Mouse (Mus musculus) liver, embryonic 16.5 days (tissue): ENCODE data around the gene Diras1. TPM values are rescaled to one million over a fixed set of nuclear protein-coding genes. Genes with fewer than 3 reads are reported as not detected.

Source experiments
- ATAC-seq: fragments of 200-750 bp; cut with Nextera tagmentation; 2 replicates; pipeline ENCODE4 v1.8.0; 2017; ENCODE audit warnings: low read depth, mild to moderate bottlenecking, moderate number of reproducible peaks, moderate library complexity
- H3K27ac ChIP-seq: fragments of 300-500 bp; sonication (generic); 2 replicates; pipeline ENCODE4 v1.5.1; 2014; ENCODE audit warnings: mild to moderate bottlenecking, low read length
- H3K27me3 ChIP-seq: fragments of 300-500 bp; sonication (generic); 2 replicates; pipeline ENCODE4 v1.6.1; 2014; ENCODE audit warnings: low read depth, low read length, mixed read lengths; ENCODE audit not compliant: control insufficient read depth, insufficient read depth
- H3K36me3 ChIP-seq: fragments of 300-500 bp; sonication (generic); 2 replicates; pipeline ENCODE4 v1.6.1; 2014; ENCODE audit warnings: mild to moderate bottlenecking; ENCODE audit not compliant: control insufficient read depth, insufficient read depth
- H3K4me1 ChIP-seq: fragments of 300-500 bp; sonication (generic); 2 replicates; pipeline ENCODE4 v1.6.1; 2014; ENCODE audit warnings: low read depth, low read length, mixed read lengths; ENCODE audit not compliant: control insufficient read depth
- H3K4me2 ChIP-seq: fragments of 300-500 bp; sonication (generic); 2 replicates; pipeline ENCODE4 v1.6.1; 2014; ENCODE audit warnings: low read depth, low read length, mixed read lengths
- H3K4me3 ChIP-seq: fragments of 300-500 bp; sonication (generic); 2 replicates; pipeline ENCODE4 v1.5.1; 2014; ENCODE audit warnings: low read depth, mild to moderate bottlenecking, low read length
- H3K9ac ChIP-seq: fragments of 300-500 bp; sonication (generic); 2 replicates; pipeline ENCODE4 v1.6.1; 2014; ENCODE audit warnings: low read depth, low read length
- H3K9me3 ChIP-seq: fragments of 300-500 bp; sonication (generic); replicated peaks from 2 replicates; pipeline ENCODE4 v1.6.1; 2016; ENCODE audit warnings: low read length; ENCODE audit not compliant: control insufficient read depth
- WGBS: fragments of 180-500 bp; shearing (Covaris S2); extraction: QIAGEN DNeasy Blood & Tissue Kit; methylation state at CpG from one replicate; pipeline ENCODE4 v1.1.7; 2014; ENCODE audit not compliant: insufficient replicate concordance; 5-methylcytosine and 5-hydroxymethylcytosine counted together
- polyA plus RNA-seq: library from polyadenylated mRNA; unstranded; fragments of >200 nt; fragmentation: Nextera tagmentation; extraction: Ambion mirVana; gene quantifications from 2 replicates; pipeline ENCODE4 v1.2.1, GENCODE M21; 2015

Gene Diras1
- polyA plus RNA-seq, 1 experiment from 2014 or later = not detected

GRCm38 (mm10) chr10:81036988-81037580 is 11.6 kb upstream of the Diras1 start, which contains the start of gene Slc39a3:
Gene Slc39a3 (minus strand): TSS chr10:81037426.
- H3K27ac ChIP-seq = peak within 1 kb of the TSS; percentile 73
- WGBS = under 1% methylated on average over 35 of the region's 35 CpGs
- peak within 1 kb of the TSS; percentile 76 for H3K4me3 ChIP-seq
- H3K9ac ChIP-seq = peak within 1 kb of the TSS; percentile 75
- H3K4me1 ChIP-seq = peaks cover 8% of the 10 kb centered on the region
- peak; percentile 98 for ATAC-seq
- H3K27me3 ChIP-seq = no peaks in the 10 kb centered on the region
- peak within 1 kb of the TSS; percentile 77 for H3K4me2 ChIP-seq
- H3K36me3 ChIP-seq = no peaks in the 10 kb centered on the region
- H3K9me3 ChIP-seq = no peaks in the 10 kb centered on the region

GRCm38 (mm10) chr10:81036251-81036650 is 10.8 kb upstream of the Diras1 start:
- no peak for ATAC-seq
- Histone ChIP-seq H3K4me2 (no peak overlapping the region), H3K4me1 (peaks cover 8% of the 10 kb centered on the region), H3K36me3 (no peaks in the 10 kb centered on the region), H3K9ac (no peak overlapping the region), H3K9me3 (no peaks in the 10 kb centered on the region), H3K27me3 (no peaks in the 10 kb centered on the region), H3K27ac (no peak overlapping the region), H3K4me3 (no peak overlapping the region)
- 68% methylated on average over 7 of the region's 7 CpGs for WGBS

DNA sequence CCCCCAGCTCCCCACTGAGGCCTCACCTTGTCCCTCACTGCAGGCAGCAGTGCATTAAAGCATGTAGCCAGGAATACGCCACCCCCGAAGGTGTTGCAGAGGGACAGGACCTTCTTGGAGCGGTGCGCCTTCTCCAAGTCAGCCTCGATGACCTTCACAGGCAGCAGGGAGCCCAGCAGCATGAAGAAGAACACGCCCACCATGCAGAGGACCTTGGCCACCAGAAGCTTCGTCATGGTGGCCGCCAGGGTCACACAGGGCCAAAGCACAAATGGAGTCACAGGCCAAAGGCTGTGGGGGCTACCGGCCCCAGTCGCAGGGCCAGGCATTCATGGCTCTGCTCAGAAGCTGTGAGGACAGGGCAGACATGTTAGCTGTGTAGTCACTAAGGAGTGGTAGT is 8.1 kb upstream of the Diras1 start:
- no peak overlapping the region for H3K4me3 ChIP-seq
- no peaks in the 10 kb centered on the region for H3K36me3 ChIP-seq
- no peak overlapping the region for H3K9ac ChIP-seq
- H3K9me3 ChIP-seq = no peaks in the 10 kb centered on the region
- no peak overlapping the region for H3K27ac ChIP-seq
- no peaks in the 10 kb centered on the region for H3K27me3 ChIP-seq
- no peak overlapping the region for H3K4me2 ChIP-seq
- H3K4me1 ChIP-seq = peaks cover 8% of the 10 kb centered on the region
- 70% methylated on average over 10 of the region's 10 CpGs for WGBS
- no peak for ATAC-seq

- H3K4me1 ChIP-seq = no peaks in the 10 kb centered on the region; the same call in 1 of the 2 replicates
- no peak overlapping the region for H3K9ac ChIP-seq
- H3K27ac ChIP-seq = no peak overlapping the region
- no peaks in the 10 kb centered on the region for H3K9me3 ChIP-seq
- WGBS = 66% methylated on average over 10 of the region's 10 CpGs
- ATAC-seq = no peak
- no peak overlapping the region for H3K4me2 ChIP-seq
- H3K36me3 ChIP-seq = no peaks in the 10 kb centered on the region
- peaks cover 19% of the 10 kb centered on the region for H3K27me3 ChIP-seq
- no peak overlapping the region for H3K4me3 ChIP-seq
These were observed 3.6 kb upstream of the Diras1 start for GRCm38 (mm10) chr10:81029031-81029430.

GRCm38 (mm10) chr10:81028219-81028618 is 2.8 kb upstream of the Diras1 start:
- no peak overlapping the region for H3K4me2 ChIP-seq
- no peak overlapping the region for H3K27ac ChIP-seq
- H3K9ac ChIP-seq = no peak overlapping the region
- no peaks in the 10 kb centered on the region; the same call in 1 of the 2 replicates for H3K4me1 ChIP-seq
- H3K4me3 ChIP-seq = no peak overlapping the region
- peaks cover 24% of the 10 kb centered on the region for H3K27me3 ChIP-seq
- ATAC-seq = no peak
- H3K9me3 ChIP-seq = no peaks in the 10 kb centered on the region
- no peaks in the 10 kb centered on the region for H3K36me3 ChIP-seq

- no peak overlapping the region for H3K4me2 ChIP-seq
- no peak overlapping the region for H3K4me3 ChIP-seq
- ATAC-seq = no peak
- no peaks in the 10 kb centered on the region for H3K9me3 ChIP-seq
- 42% methylated on average over 4 of the region's 4 CpGs for WGBS
- H3K9ac ChIP-seq = no peak overlapping the region
- no peaks in the 10 kb centered on the region for H3K36me3 ChIP-seq
- no peak overlapping the region for H3K27ac ChIP-seq
- H3K4me1 ChIP-seq = no peaks in the 10 kb centered on the region; the same call in 1 of the 2 replicates
- peaks cover 29% of the 10 kb centered on the region for H3K27me3 ChIP-seq
These were observed 1.9 kb upstream of the Diras1 start for GRCm38 (mm10) chr10:81027331-81027730.

GRCm38 (mm10) chr10:81026857-81027256 is 1.4 kb upstream of the Diras1 start:
- H3K4me2 ChIP-seq = no peak overlapping the region
- no peaks in the 10 kb centered on the region; the same call in 1 of the 2 replicates for H3K4me1 ChIP-seq
- no peak overlapping the region for H3K27ac ChIP-seq
- no peak overlapping the region for H3K4me3 ChIP-seq
- no peak overlapping the region for H3K9ac ChIP-seq
- ATAC-seq = no peak
- no peaks in the 10 kb centered on the region for H3K36me3 ChIP-seq
- no peaks in the 10 kb centered on the region for H3K9me3 ChIP-seq
- WGBS = 80% methylated on average over 5 of the region's 5 CpGs
- H3K27me3 ChIP-seq = peaks cover 34% of the 10 kb centered on the region

DNA sequence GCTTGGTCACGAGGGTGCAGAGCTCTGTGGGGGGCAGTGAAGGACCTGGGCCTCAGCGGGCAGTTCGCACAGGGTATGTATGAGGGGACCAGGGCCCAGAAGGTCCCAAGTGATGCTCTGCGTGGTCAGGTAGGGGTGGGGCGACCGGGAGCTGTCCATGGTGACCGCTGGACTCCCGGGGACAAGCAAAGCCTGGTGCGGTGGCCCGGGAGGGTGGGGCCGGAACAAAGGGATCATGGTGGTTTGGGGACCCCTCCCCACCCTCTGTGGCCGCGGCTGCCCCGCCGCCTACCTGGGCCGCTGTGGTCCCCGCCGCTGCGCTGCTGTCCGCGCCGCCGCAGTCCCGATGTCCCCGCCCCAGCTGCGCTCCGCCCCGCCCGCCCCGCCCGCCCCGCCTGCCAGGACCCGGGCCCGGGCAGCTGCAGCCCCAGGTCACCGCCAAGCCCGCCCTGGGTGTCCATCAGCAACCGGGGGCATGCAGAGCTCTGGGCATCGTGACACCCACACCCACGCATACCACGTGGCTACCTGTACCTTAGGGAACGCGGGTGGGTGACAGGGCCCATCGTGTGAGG is 328 bp downstream of the Diras1 start:
- Histone ChIP-seq H3K4me1 (no peaks in the 10 kb centered on the region; the same call in 1 of the 2 replicates), H3K4me2 (no peak overlapping the region), H3K9ac (no peak overlapping the region), H3K36me3 (no peaks in the 10 kb centered on the region), H3K9me3 (no peaks in the 10 kb centered on the region), H3K27me3 (peaks cover 45% of the 10 kb centered on the region), H3K27ac (no peak overlapping the region), H3K4me3 (no peak overlapping the region; the same call in 1 of the 2 replicates)
- WGBS = 5% methylated on average over 25 of the region's 43 CpGs
- no peak for ATAC-seq

DNA sequence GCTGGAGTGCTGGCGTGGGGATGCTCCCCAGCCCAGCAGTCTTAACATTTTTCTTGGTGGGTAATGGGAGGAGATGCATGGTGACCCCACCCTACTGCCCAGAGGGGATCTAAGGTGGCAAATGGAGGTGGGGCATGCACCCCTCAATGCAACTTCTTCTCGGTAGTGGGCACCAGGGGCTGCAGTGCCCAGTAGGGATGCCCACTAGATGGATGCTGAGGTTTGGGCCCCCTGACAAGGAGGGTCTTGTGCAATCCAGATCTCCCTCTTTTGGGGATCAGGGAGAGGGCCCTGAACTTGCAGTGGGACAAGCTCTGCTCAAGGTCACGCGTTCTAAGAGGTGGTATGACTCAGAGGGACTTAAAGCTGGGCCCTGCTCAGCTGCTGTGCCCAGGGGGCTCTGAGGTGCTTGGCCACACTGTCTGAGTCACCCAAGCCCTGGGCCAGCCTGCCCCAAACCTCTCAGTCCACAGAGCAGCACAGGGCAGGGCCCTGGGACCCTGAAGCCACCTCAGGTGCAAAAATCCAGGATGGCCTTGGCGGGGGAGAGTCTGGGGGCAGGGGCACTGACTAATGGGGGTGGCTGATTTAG is 1.0 kb downstream of the Diras1 start:
- Histone ChIP-seq H3K27ac (no peak overlapping the region), H3K4me1 (no peaks in the 10 kb centered on the region; the same call in 1 of the 2 replicates), H3K4me2 (no peak overlapping the region), H3K27me3 (peaks cover 45% of the 10 kb centered on the region), H3K9ac (no peak overlapping the region), H3K9me3 (no peaks in the 10 kb centered on the region), H3K4me3 (no peak overlapping the region), H3K36me3 (no peaks in the 10 kb centered on the region)
- 50% methylated on average over 5 of the region's 5 CpGs for WGBS
- ATAC-seq = no peak
